Mouse (Mus musculus): ENCODE results near the gene 4921539E11Rik. TPM values are rescaled to one million over a fixed set of nuclear protein-coding genes. Genes with fewer than 3 reads are reported as not detected.

The 4921539E11Rik gene
- polyA plus RNA-seq, 1 experiment from 2014 or later = not detected

DNA sequence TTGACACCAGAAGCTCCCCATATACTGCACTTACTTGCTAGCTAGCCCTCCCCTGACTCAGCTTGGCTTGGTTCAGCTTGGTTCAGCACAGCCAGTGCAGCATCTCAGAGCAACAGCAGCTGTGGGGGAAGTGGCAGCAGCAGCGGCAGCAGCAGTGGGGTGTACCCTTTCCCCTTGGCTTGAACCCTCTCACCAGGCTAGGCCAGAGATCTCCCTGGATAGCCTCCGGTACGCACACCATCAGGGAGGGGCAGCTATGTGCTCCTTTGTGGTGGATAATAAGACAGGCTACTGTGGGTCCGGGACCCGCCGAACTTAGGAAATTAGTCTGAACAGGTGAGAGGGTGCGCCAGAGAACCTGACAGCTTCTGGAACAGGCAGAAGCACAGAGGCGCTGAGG, 17.6 kb downstream of the 4921539E11Rik start:
- Histone ChIP-seq H3K4me2 (no peak overlapping the region), H3K36me3 (no peaks in the 10 kb centered on the region), H3K9ac (no peak overlapping the region), H3K27ac (replicated peaks) (no peak overlapping the region), H3K4me3 (no peak overlapping the region), H3K4me1 (replicated peaks) (no peaks in the 10 kb centered on the region), H3K27me3 (no peaks in the 10 kb centered on the region), H3K9me3 (no peaks in the 10 kb centered on the region)
- 70% methylated on average over 7 of the region's 8 CpGs for WGBS
- ATAC-seq (ENCODE audit: low FRiP score, low read depth) = no peak

DNA sequence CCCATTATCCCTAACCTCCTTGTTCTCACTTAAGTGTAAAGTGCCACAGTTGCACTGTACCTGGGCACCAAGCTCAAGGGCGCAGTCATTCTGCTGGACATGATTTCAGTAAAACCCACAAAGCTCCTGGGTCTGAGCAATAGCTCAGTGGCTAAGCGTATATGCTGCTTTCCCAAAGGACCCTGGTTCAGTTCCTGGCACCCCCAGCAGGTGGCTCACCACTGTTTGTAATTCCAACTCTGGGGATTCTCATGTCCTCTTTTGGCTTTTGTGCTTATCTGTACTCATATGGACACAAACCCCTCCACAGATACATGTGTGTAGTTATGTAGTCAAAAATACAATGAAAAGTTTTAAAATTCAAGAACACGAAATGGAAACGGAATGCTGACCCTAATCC, 21.3 kb downstream of the 4921539E11Rik start:
- no peaks in the 10 kb centered on the region for H3K27me3 ChIP-seq
- H3K9me3 ChIP-seq = no peaks in the 10 kb centered on the region
- H3K4me1 ChIP-seq (replicated peaks) = no peaks in the 10 kb centered on the region
- no peak overlapping the region for H3K4me3 ChIP-seq
- H3K27ac ChIP-seq (replicated peaks) = no peak overlapping the region
- no peak for ATAC-seq (ENCODE audit: low FRiP score, low read depth)
- H3K9ac ChIP-seq = no peak overlapping the region
- H3K36me3 ChIP-seq = no peaks in the 10 kb centered on the region
- 85% methylated on average over 4 of the region's 4 CpGs for WGBS
- no peak overlapping the region for H3K4me2 ChIP-seq

DNA sequence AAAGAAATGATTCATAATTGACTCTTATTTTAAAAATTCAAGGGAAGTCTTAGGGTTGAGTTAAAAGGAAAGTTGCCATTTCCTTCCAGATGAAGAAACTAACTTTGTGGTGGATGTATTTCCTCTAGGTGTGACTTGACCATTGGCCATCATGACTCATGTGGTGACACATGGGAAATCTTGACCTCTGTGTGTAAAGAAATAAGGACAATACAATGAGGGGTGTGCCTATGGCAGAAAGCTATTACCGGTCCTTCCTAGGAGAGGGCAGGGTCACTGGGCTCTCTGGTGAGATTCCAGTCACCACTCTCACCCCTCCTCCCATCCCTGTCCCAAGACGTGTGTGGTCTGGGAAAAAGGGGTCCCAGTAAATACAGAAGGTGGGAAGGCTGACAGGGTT, 25.5 kb downstream of the 4921539E11Rik start:
- no peak overlapping the region for H3K4me3 ChIP-seq
- no peaks in the 10 kb centered on the region for H3K9me3 ChIP-seq
- no peak for ATAC-seq (ENCODE audit: low FRiP score, low read depth)
- H3K4me1 ChIP-seq (replicated peaks) = peaks cover 7% of the 10 kb centered on the region
- WGBS = 27% methylated on average over 2 of the region's 2 CpGs
- H3K9ac ChIP-seq = no peak overlapping the region
- no peak overlapping the region for H3K4me2 ChIP-seq
- no peaks in the 10 kb centered on the region for H3K36me3 ChIP-seq
- no peaks in the 10 kb centered on the region for H3K27me3 ChIP-seq
- no peak overlapping the region for H3K27ac ChIP-seq (replicated peaks)

DNA sequence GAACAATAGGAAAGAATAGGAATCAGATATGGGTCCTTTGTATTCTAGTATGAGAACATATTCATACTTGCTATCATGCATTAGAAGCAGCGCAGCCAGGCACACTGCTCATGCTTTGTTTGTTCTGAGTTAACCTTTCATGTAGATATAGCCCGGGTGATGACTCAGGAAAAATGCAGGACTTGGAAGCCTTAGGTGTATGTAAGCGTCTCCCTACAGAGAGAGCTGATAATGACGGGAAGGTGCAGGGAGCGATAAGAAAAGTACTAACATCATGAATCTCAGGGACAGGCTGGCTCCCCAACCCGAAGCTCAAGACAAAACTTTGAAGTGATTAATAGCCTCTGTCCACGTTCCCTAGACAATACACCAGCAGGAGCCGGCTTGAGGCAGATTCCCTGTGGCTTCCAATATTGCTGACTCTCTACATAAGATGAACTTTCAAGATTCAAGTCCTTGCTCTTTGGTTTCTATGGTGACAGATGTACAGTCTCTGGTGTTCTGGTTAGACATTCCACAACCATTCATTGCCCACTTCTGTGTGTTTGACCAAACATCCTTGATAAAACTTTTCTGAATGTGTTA, 26.8 kb downstream of the 4921539E11Rik start:
- Histone ChIP-seq H3K4me1 (replicated peaks) (peaks cover 7% of the 10 kb centered on the region), H3K27me3 (no peaks in the 10 kb centered on the region), H3K4me2 (no peak overlapping the region), H3K27ac (replicated peaks) (no peak overlapping the region), H3K4me3 (no peak overlapping the region), H3K9me3 (no peaks in the 10 kb centered on the region), H3K36me3 (no peaks in the 10 kb centered on the region), H3K9ac (no peak overlapping the region)
- peak; percentile 45; the same call in 1 of the 2 replicates for ATAC-seq (ENCODE audit: low FRiP score, low read depth)
- WGBS = 18% methylated on average over 8 of the region's 8 CpGs

DNA sequence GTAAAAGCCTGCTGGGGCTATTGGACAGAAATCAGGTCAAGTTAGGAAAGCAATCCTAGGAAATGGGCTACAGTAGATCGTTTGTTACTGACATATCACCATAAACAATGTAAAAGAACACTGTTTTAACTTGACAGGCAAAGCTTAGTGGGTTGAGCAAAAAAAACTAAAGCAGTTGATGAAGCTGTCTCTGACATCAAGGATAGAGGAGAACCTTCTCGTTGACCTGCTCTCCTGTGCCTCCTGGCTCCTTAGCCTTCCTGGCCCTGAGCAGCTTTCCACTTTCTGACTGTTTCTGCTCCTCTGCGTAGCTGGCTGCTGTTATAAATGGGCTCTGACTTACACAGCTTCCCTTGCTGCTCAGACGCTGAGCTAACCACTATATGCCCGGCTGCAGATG, 27.3 kb downstream of the 4921539E11Rik start:
- peaks cover 7% of the 10 kb centered on the region for H3K4me1 ChIP-seq (replicated peaks)
- no peak for ATAC-seq (ENCODE audit: low FRiP score, low read depth)
- H3K27me3 ChIP-seq = no peaks in the 10 kb centered on the region
- H3K4me3 ChIP-seq = no peak overlapping the region
- no peak overlapping the region for H3K9ac ChIP-seq
- H3K9me3 ChIP-seq = no peaks in the 10 kb centered on the region
- no peak overlapping the region for H3K27ac ChIP-seq (replicated peaks)
- 48% methylated on average over 5 of the region's 5 CpGs for WGBS
- H3K36me3 ChIP-seq = no peaks in the 10 kb centered on the region
- no peak overlapping the region for H3K4me2 ChIP-seq

DNA sequence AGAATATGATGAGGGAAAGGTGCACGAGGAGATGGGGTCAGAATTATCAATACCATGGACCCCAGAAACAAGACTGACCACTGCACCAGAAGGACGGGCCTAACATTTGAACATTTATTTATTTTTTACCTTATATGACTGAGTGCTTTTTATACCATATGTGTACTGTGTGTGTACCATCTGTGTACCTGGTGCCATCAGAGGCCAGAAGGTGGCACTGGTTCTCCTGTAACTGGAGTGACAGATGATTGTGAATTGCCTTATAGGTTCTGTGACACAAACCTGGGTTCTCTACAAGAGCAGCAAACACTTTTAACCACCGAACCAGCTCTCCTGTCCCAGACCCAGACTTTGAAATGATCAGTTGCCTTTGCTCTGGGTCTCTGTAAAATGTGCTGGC, 31.8 kb downstream of the 4921539E11Rik start:
- Histone ChIP-seq H3K27me3 (no peaks in the 10 kb centered on the region), H3K4me1 (replicated peaks) (peaks cover 5% of the 10 kb centered on the region), H3K4me3 (no peak overlapping the region), H3K9ac (no peak overlapping the region), H3K4me2 (no peak overlapping the region), H3K36me3 (no peaks in the 10 kb centered on the region), H3K27ac (replicated peaks) (no peak overlapping the region), H3K9me3 (no peaks in the 10 kb centered on the region)
- WGBS = 89% methylated on average over 3 of the region's 3 CpGs
- ATAC-seq (ENCODE audit: low FRiP score, low read depth) = no peak

DNA sequence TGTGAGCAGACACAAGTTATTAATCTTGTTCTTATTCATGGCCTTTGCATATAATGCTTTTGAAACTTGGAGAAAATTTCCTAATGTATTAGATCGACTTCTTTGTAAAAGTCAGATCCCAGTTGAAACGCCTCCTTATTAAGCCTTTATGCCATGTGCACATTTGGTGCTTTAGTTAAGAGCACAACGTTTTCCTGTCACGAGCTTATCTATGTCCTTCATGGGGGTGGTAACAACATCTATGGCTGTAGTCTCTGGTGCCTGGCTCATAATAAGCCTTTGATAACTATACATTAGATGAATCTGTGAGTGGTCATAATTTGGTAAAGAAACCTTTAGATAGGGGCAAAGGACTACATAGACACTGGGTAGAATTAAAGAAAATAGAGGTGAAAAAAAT, 36.8 kb downstream of the 4921539E11Rik start:
- no peak for ATAC-seq (ENCODE audit: low FRiP score, low read depth)
- no peak overlapping the region for H3K4me3 ChIP-seq
- H3K27me3 ChIP-seq = no peaks in the 10 kb centered on the region
- no peak overlapping the region for H3K27ac ChIP-seq (replicated peaks)
- H3K4me2 ChIP-seq = no peak overlapping the region
- H3K4me1 ChIP-seq (replicated peaks) = no peaks in the 10 kb centered on the region
- H3K9me3 ChIP-seq = no peaks in the 10 kb centered on the region
- 88% methylated on average over 4 of the region's 4 CpGs for WGBS
- no peaks in the 10 kb centered on the region for H3K36me3 ChIP-seq
- H3K9ac ChIP-seq = no peak overlapping the region

DNA sequence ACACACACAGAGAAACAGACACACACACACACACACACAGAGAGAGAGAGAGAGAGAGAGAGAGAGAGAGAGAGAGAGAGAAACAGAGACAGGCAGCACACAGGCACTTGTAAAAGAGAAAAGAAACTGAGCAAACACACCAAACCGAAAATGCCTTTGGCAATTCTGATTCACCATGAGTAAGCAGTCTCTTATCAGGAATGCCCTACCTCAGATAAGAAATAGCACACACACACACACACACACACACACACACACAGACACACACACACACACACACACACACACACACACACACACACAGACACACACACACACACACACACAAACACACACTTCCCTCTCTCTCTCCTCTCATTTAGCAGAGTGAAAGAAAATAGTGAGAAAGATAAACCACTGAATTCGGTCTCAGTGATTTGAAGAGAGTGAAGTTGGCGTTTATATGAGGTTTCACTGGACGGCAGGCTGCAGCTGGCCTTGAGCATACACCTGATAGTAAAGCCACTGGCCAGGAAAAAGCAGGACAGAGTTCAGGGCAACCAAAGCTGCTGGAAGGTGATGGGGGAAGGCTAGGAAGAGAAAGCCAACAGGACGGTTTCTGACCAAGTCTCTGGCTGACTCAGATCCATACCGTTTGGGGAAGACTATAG, 41.1 kb downstream of the 4921539E11Rik start:
- H3K9me3 ChIP-seq = no peaks in the 10 kb centered on the region
- H3K27me3 ChIP-seq = no peaks in the 10 kb centered on the region
- H3K4me3 ChIP-seq = no peak overlapping the region
- H3K4me2 ChIP-seq = no peak overlapping the region
- 78% methylated on average over 6 of the region's 6 CpGs for WGBS
- H3K36me3 ChIP-seq = no peaks in the 10 kb centered on the region
- H3K4me1 ChIP-seq (replicated peaks) = no peaks in the 10 kb centered on the region
- H3K9ac ChIP-seq = no peak overlapping the region
- no peak overlapping the region for H3K27ac ChIP-seq (replicated peaks)
- no peak for ATAC-seq (ENCODE audit: low FRiP score, low read depth)

DNA sequence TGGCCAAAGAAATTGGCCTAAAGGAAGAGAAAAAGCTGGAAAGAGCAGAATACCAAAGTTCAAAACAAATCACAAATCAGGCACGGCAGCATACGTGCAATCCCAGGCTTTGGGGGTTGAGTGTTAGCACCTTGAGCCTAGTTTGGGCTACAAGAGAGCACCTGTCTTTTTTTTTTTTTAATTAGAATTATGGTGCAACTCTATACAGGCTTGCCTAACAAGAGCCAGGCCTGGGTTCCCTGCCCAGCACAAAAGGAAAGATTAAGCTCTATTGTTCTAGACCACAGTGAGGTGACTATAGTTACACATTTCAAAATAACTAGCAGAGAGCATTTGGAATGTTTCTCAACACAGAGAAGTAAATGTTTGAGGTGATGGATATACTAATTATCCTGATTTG, 42.9 kb downstream of the 4921539E11Rik start:
- Histone ChIP-seq H3K27ac (replicated peaks) (no peak overlapping the region), H3K4me1 (replicated peaks) (no peaks in the 10 kb centered on the region), H3K9ac (no peak overlapping the region), H3K4me2 (no peak overlapping the region), H3K27me3 (no peaks in the 10 kb centered on the region), H3K36me3 (no peaks in the 10 kb centered on the region), H3K4me3 (no peak overlapping the region), H3K9me3 (no peaks in the 10 kb centered on the region)
- 88% methylated on average over 2 of the region's 2 CpGs for WGBS
- no peak for ATAC-seq (ENCODE audit: low FRiP score, low read depth)

DNA sequence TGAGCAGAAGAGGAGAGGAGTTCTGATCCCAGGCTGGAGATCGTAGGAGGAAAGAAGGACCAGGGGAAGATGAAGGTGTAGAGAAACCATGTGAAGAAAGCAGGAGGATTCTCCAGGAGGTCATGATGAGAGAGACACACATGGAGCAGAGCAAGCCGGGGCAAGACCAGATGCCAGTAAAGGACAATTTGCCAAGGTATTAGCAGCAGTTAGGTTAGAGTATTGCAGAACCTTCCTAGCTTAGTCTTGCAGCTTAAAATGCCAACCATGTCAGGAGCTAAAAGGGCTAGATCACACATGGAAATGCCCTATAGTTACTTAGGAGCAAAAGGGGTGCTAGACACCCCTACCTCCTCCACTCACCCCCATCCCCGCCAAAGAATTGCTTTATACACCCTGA, 43.4 kb downstream of the 4921539E11Rik start:
- 91% methylated on average over 3 of the region's 3 CpGs for WGBS
- no peak overlapping the region for H3K9ac ChIP-seq
- H3K9me3 ChIP-seq = no peaks in the 10 kb centered on the region
- H3K4me3 ChIP-seq = no peak overlapping the region
- H3K36me3 ChIP-seq = no peaks in the 10 kb centered on the region
- no peaks in the 10 kb centered on the region for H3K27me3 ChIP-seq
- no peak for ATAC-seq (ENCODE audit: low FRiP score, low read depth)
- no peak overlapping the region for H3K4me2 ChIP-seq
- no peaks in the 10 kb centered on the region for H3K4me1 ChIP-seq (replicated peaks)
- H3K27ac ChIP-seq (replicated peaks) = no peak overlapping the region

DNA sequence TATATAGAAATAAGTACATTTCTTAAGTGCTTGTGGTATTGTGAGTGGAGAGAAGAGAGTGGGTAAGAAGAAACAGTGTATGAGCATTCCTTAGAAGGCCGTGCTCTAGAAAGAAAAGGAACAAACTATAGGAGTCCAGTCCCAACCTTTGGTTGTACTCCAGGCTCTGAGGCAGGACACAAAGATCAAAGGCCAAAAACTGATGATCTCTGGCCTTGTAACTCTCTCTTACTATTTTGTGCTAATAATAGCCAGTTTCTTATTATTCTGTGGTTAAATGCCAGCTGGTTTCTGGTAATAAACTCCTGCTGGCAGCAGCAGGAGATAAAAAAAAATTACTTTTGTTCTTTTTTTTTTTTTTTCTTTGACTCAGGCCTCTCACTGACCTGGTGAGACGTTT, 58.5 kb downstream of the 4921539E11Rik start:
- H3K9me3 ChIP-seq = no peaks in the 10 kb centered on the region
- WGBS = 37% methylated on average over 2 of the region's 2 CpGs
- H3K9ac ChIP-seq = no peak overlapping the region
- H3K27ac ChIP-seq (replicated peaks) = no peak overlapping the region
- no peaks in the 10 kb centered on the region for H3K4me1 ChIP-seq (replicated peaks)
- H3K27me3 ChIP-seq = no peaks in the 10 kb centered on the region
- ATAC-seq (ENCODE audit: low FRiP score, low read depth) = no peak
- H3K4me2 ChIP-seq = no peak overlapping the region
- H3K4me3 ChIP-seq = no peak overlapping the region
- H3K36me3 ChIP-seq = no peaks in the 10 kb centered on the region

DNA sequence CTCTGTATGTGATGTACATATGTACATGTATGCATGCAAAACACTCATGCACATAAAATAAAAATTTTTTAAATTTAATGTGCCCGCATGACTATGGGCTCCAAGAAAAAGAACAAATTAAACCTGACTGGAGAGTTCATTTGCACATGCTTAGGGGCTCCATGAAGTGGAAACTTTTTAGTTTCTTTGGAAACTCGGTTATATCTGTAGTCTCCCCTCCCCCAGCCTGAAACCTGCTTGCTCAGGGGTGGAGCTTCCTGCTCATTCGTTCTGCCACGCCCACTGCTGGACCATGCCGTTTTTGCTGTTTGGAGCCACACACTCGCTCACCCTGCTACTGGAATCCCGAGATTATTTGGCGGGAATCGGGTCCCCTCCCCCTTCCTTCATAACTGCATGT, 67.8 kb downstream of the 4921539E11Rik start:
- no peaks in the 10 kb centered on the region for H3K4me1 ChIP-seq (replicated peaks)
- ATAC-seq (ENCODE audit: low FRiP score, low read depth) = no peak
- no peaks in the 10 kb centered on the region for H3K9me3 ChIP-seq
- no peaks in the 10 kb centered on the region for H3K36me3 ChIP-seq
- WGBS = 47% methylated on average over 9 of the region's 9 CpGs
- H3K27ac ChIP-seq (replicated peaks) = no peak overlapping the region
- H3K9ac ChIP-seq = no peak overlapping the region
- no peaks in the 10 kb centered on the region for H3K27me3 ChIP-seq
- no peak overlapping the region for H3K4me3 ChIP-seq
- no peak overlapping the region for H3K4me2 ChIP-seq

DNA sequence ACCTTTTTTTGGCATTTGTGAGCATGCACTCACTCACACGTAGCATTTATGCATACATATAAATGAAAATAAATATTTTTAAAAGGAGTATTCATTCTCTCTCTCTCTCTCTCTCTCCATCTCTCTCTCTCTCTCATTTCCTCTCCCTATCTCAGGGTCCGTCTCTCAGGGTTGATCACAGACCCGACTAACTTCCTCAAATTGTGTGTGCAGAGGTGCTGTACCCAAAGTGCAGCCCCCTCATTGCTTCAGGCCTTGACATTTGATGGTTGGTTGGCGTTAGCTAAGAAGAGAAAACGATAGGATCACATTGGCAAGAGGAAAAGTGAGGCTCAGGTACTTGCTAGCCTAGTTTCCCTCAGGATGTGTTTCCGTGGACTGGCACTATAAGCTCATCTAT, 68.9 kb downstream of the 4921539E11Rik start:
- no peak for ATAC-seq (ENCODE audit: low FRiP score, low read depth)
- H3K9me3 ChIP-seq = no peaks in the 10 kb centered on the region
- no peak overlapping the region for H3K4me3 ChIP-seq
- H3K27me3 ChIP-seq = no peaks in the 10 kb centered on the region
- no peak overlapping the region for H3K4me2 ChIP-seq
- H3K9ac ChIP-seq = no peak overlapping the region
- H3K4me1 ChIP-seq (replicated peaks) = no peaks in the 10 kb centered on the region
- no peak overlapping the region for H3K27ac ChIP-seq (replicated peaks)
- WGBS = 87% methylated on average over 6 of the region's 6 CpGs
- H3K36me3 ChIP-seq = no peaks in the 10 kb centered on the region

Measured in hindbrain, embryonic 15.5 days (tissue).